Mouse (Mus musculus) left cerebral cortex, postnatal 4 days (tissue): ENCODE measurements at regions not wholly inside any gene's neighbourhood (a gene's known extent, or its start where the extent isn't known, plus 50 kb on each side); places are given as distances from the start of the nearest gene placed in this dataset.

Source experiments
- DNase-seq: peaks from one replicate; pipeline ENCODE4 v3.0.0-alpha.2; 2022
- intact Hi-C: fragments of 180-260 bp; cut with DNase I; formaldehyde crosslinking; loops from one replicate; pipeline ENCODE4 v1.15.1; 2025

- intact Hi-C loops: no loop called here
Observed at GRCm38 (mm10) chr19:6647216-6647615, 104.4 kb upstream of the Slc22a12 start.

GRCm38 (mm10) chr19:6645912-6646311, 103.1 kb upstream of the Slc22a12 start:
- intact Hi-C loops: no loop called here
- no peak for DNase-seq

More at GRCm38 (mm10) chr19:6647216-6647615, 104.4 kb upstream of the Slc22a12 start:
- DNase-seq: no peak

DNA sequence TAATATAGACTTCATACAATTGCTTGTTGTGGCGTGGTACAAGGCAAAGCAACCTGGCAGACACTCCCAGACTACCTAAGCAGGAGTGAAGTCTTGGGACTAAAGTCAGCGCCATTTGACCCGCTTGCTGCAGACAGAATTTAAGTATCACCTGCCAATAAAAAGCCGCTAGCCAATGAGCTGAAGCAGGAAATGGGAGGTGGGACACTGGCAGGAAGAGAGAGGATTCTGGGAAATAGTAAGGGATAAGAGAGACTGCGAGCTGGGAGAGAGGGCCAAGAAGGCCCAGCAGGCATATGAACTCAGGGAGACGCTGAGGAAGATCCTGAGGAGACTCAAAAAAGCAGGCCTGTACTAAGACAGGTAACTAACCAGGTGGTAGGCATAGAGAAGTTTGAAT, 102.0 kb upstream of the Slc22a12 start:
- no peak for DNase-seq
- intact Hi-C loops: no loop called here

- intact Hi-C loops: no loop called here
- DNase-seq: no peak
Observed at GRCm38 (mm10) chr19:6639681-6640080, 96.8 kb upstream of the Slc22a12 start.

GRCm38 (mm10) chr19:6633400-6633799, 90.6 kb upstream of the Slc22a12 start:
- DNase-seq: peak; percentile 38
- intact Hi-C loops: no loop called here

GRCm38 (mm10) chr19:6631817-6632216, 89.0 kb upstream of the Slc22a12 start:
- DNase-seq: no peak
- intact Hi-C loops: no loop called here

- no peak for DNase-seq
- intact Hi-C loops: no loop called here
Observed at GRCm38 (mm10) chr19:6630613-6630940, 87.7 kb upstream of the Slc22a12 start.

DNA sequence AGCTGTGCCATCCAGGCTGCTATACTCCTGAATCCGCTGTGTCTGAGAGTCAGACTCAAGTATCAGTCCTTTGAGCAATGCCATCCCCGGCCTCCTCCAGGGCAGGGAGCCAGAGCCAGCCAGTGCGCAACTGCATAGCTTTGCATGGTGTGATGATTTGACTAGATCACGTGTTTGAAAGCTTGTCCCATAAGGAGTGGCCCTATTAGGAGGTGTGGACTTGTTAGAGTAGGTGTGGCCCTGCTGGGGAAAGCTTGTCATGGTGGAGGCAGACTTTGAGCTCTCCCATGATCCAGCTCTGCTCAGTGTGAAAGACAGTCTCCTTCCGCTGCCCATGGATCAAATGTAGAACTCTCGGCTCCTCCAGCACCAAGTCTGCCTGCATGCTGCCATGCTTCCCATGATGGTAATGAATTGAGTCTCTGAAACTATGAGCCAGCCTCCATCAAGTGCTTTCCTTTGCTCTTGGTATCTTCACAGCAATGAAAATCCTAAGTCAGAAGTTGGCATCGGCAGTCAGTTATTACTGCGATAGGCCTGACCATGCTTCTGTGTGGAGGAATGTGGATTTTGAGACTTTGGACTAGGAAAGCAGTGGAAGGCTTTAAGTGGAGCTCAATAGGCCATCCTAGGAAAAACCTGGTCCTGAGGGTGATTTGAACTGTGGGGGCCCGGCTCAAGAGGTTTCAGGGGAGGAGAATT, 87.2 kb upstream of the Slc22a12 start:
- no peak for DNase-seq
- intact Hi-C loops: no loop called here

- DNase-seq: no peak
Observed at GRCm38 (mm10) chr19:6625574-6625973, 82.7 kb upstream of the Slc22a12 start.

GRCm38 (mm10) chr19:6621023-6621422, 78.2 kb upstream of the Slc22a12 start:
- DNase-seq: no peak
- intact Hi-C loops: no loop called here

More at GRCm38 (mm10) chr19:6625574-6625973, 82.7 kb upstream of the Slc22a12 start:
- intact Hi-C loops: no loop called here

GRCm38 (mm10) chr19:6619546-6619945, 76.7 kb upstream of the Slc22a12 start:
- intact Hi-C loops: no loop called here

DNA sequence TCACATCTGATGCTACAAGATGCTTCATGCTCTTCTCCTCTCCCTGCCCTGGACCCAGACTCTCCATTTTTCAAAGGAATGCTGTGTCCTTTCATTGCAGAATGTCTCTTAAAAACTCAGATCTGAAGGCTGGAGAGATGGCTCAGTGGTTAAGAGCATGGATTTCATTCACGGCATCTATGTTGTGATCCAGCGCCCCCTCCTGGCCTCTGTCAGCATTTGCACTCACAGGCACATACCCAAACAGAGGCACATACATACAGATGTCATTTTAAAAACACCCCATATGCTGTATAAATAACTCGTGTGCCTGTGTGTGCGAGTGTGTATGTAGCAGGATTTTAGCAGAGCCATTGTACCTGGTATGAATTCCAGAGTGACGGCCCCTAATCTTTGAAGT, 73.8 kb upstream of the Slc22a12 start:
- DNase-seq: no peak
- intact Hi-C loops: no loop called here

More at GRCm38 (mm10) chr19:6619546-6619945, 76.7 kb upstream of the Slc22a12 start:
- no peak for DNase-seq

GRCm38 (mm10) chr19:6612441-6612840, 69.6 kb upstream of the Slc22a12 start:
- no peak for DNase-seq
- intact Hi-C loops: no loop called here

DNA sequence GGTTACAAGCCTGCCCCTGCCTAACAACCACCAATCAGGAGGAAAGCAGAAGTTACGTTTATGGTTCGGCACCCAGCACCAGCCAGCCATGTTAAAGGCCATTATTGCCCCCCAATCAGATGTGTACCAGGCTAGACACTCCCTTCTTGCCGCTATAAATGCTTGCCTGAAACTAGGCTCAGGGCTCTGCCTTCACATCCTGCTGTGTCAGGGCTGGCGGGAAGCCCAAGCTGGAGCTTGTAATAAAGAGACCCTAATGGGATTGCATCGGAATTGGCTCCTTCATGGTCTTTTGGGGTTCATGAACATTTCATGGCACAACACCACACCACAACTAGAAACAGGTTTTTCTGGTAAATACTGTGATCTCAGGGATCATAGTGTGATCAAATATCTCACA, 69.1 kb upstream of the Slc22a12 start:
- intact Hi-C loops: no loop called here
- peak; percentile 43 for DNase-seq

GRCm38 (mm10) chr19:6610715-6611114, 67.9 kb upstream of the Slc22a12 start:
- intact Hi-C loops: no loop called here
- no peak for DNase-seq

DNA sequence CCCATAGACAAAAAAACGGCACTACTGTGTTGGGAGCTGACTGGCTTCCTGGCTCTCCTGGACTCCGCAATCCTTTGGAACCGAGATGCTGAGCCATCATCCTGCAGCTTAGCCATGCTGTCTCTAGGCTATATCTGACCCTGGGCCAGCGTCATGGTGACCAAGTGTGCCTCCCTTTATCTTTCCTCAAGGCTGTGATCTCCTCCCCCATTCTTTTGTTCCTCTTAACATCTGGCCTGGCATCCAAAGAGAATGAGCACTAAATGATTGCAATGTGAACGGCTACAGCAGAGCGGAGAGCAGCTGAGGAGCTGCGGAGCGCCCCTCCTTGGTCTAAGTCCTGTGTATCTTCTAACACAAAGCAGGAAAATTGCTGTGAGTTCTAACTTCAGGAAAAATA, 67.2 kb upstream of the Slc22a12 start:
- intact Hi-C loops: no loop called here
- DNase-seq: no peak

DNA sequence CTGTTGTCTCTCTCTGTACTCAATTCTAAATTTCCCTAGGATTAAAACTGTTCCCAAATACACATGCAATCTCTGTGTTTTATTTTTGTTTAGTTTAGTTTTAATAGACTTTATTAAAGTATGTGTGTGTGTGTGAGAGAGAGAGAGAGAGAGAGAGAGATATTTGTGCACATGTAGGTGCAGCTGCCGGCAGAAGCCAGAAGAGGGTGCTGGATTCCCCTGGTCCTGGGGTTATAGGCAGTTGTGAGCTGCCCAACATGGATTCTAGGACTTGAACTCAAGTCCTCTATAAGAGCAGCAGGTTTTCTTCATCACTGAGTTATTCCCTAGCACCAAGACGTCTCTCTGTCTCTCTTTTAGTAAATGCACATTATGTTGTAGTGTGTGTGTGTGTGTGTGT, 64.7 kb upstream of the Slc22a12 start:
- no peak for DNase-seq
- intact Hi-C loops: no loop called here

DNA sequence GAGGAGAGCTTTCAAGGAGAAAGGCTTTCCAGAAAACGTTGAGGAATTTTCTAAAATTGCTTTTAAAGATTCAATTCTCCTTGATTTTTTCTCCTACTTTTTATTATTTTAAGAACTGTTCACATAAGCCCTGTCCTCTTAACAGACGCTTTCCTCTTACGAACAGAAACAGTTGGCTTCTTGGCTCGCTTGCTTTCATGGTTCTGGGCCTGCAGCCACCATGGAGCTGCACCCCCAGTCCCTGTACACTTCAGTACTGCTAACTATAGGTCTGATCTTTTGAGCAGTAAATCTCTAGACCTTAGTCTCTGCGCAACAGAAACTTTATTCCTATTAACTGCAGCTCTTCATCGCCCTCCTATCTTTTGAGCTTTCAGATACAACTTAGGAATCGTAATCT, 63.8 kb upstream of the Slc22a12 start:
- DNase-seq: no peak
- intact Hi-C loops: no loop called here

DNA sequence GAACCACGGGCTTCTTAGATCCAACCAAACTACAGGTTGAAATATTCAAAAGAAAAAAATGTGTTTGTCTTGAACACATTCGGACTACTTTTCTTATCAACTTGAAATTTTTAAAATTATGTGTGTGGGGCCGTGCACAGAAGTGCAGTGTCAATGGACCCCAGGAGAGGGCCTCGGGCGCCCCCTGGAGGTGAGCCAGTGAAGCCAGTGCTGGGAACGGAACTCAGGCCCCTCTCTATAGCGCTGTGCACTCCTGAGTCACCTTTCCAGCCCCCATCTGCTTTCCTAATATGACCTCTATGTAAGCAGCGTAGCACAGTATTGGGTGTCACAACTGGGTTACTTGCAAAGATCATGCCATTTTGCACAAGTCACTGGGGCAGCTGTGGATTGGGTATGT, 61.9 kb upstream of the Slc22a12 start:
- no peak for DNase-seq
- intact Hi-C loops: no loop called here

DNA sequence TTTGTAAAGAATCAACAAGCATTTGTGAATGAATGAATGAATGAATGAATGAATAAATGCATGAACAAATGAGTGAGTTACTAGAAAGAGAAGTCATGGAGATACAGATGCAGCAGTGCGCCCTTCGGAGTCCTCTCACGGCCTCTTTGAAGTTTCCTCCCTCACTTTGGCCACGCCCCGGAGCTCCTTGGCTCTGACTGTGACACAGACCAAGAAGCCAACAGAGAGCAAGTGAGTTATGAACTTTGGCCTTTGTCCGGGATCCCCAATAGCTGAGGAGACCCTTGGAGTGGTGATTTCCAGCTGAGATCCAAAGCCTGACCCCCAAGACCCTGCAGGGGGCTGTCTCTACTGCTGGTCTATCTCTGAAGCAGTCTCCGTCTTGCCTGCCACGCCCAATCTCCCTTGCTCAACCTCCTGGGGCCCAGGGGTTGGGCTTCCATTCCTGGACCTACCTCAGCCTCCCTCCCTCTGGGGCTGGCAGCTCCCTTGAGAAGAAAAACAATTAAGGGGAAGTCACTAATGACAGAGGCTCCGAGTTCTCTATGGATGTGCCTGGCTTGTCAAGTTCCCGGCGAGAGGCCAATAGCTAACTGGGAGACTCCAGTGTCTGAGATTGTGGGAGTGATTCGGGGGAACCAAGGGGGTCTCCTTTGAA, 58.2 kb upstream of the Slc22a12 start:
- intact Hi-C loops: no loop called here
- DNase-seq: no peak

DNA sequence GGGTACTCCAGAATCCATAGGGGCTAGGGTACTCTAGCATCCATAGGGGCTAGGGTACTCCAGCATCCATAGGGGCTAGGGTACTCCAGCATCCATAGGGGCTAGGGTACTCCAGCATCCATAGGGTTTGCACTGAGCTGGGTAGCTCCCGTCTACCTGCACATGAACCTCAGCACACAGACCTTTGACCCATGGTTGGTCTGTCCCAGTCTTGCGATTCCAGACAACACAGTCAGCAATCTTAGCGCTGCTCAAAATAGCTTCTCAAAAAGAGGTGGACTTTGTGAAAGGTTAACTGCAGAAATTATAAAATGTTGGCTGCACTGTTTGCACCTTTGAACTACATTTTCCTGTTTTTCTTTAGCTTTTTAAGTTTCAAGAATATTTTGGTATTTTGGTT, 56.4 kb upstream of the Slc22a12 start:
- intact Hi-C loops: no loop called here
- no peak for DNase-seq

- intact Hi-C loops: no loop called here
- no peak for DNase-seq
Observed at GRCm38 (mm10) chr19:6598186-6598585, 55.4 kb upstream of the Slc22a12 start.

GRCm38 (mm10) chr19:6595801-6596200, 53.0 kb upstream of the Slc22a12 start:
- DNase-seq: no peak
- intact Hi-C loops: no loop called here
